Mouse (Mus musculus) kidney, postnatal 10 days (tissue): ENCODE results near the gene Nup107.

Source experiments
- DNase-seq: peaks from one replicate; pipeline ENCODE4 v3.0.0; 2021; ENCODE audit warnings: mixed read lengths

The Nup107 gene

GRCm38 (mm10) chr10:117799806-117800205, 7.3 kb upstream of the Nup107 start:
- no peak for DNase-seq

GRCm38 (mm10) chr10:117798436-117799035, 6.0 kb upstream of the Nup107 start:
- no peak for DNase-seq

- DNase-seq: no peak
These were observed 5.2 kb upstream of the Nup107 start for GRCm38 (mm10) chr10:117797684-117798083.

- no peak for DNase-seq
These were observed 4.6 kb upstream of the Nup107 start for GRCm38 (mm10) chr10:117797106-117797505.

- DNase-seq: no peak
These were observed 3.7 kb upstream of the Nup107 start for GRCm38 (mm10) chr10:117796181-117796580.

GRCm38 (mm10) chr10:117795206-117795605, 2.7 kb upstream of the Nup107 start:
- no peak for DNase-seq

GRCm38 (mm10) chr10:117793436-117794030, 1.0 kb upstream of the Nup107 start:
- DNase-seq: no peak

GRCm38 (mm10) chr10:117791171-117791470, 1.4 kb downstream of the Nup107 start:
- DNase-seq: no peak

- DNase-seq: no peak
These were observed 1.9 kb downstream of the Nup107 start for GRCm38 (mm10) chr10:117790421-117791170.

GRCm38 (mm10) chr10:117790011-117790410, 2.5 kb downstream of the Nup107 start:
- DNase-seq: no peak

GRCm38 (mm10) chr10:117784646-117785045, 7.9 kb downstream of the Nup107 start:
- DNase-seq: no peak

GRCm38 (mm10) chr10:117783786-117784420, 8.6 kb downstream of the Nup107 start:
- DNase-seq: no peak

GRCm38 (mm10) chr10:117782491-117783260, 9.8 kb downstream of the Nup107 start:
- DNase-seq: no peak

GRCm38 (mm10) chr10:117782056-117782455, 10.4 kb downstream of the Nup107 start:
- no peak for DNase-seq

- DNase-seq: no peak
These were observed 11.3 kb downstream of the Nup107 start for GRCm38 (mm10) chr10:117781021-117781725.

GRCm38 (mm10) chr10:117780306-117780911, 12.1 kb downstream of the Nup107 start:
- DNase-seq: no peak

- no peak for DNase-seq
These were observed 12.8 kb downstream of the Nup107 start for GRCm38 (mm10) chr10:117779581-117780305.

GRCm38 (mm10) chr10:117778951-117779350, 13.6 kb downstream of the Nup107 start:
- DNase-seq: no peak

- no peak for DNase-seq
These were observed 14.1 kb downstream of the Nup107 start for GRCm38 (mm10) chr10:117778328-117778910.

GRCm38 (mm10) chr10:117777501-117778327, 14.8 kb downstream of the Nup107 start:
- DNase-seq: no peak
